Mouse (Mus musculus) WW6 (cell line): ENCODE data around the gene Lsmem1.
A peak's percentile ranks its signal among the peaks of the same experiment; 100 is the strongest.
"Not testable (repeated sequence)": the region's sequence is repeated elsewhere in the genome, so short reads cannot be mapped to it uniquely, and the experiment has no call there.

Source experiments
- DNase-seq: peaks from one replicate; pipeline ENCODE4 v3.0.0-alpha.2; 2013; ENCODE audit warnings: low read depth, low spot score

The Lsmem1 gene

DNA sequence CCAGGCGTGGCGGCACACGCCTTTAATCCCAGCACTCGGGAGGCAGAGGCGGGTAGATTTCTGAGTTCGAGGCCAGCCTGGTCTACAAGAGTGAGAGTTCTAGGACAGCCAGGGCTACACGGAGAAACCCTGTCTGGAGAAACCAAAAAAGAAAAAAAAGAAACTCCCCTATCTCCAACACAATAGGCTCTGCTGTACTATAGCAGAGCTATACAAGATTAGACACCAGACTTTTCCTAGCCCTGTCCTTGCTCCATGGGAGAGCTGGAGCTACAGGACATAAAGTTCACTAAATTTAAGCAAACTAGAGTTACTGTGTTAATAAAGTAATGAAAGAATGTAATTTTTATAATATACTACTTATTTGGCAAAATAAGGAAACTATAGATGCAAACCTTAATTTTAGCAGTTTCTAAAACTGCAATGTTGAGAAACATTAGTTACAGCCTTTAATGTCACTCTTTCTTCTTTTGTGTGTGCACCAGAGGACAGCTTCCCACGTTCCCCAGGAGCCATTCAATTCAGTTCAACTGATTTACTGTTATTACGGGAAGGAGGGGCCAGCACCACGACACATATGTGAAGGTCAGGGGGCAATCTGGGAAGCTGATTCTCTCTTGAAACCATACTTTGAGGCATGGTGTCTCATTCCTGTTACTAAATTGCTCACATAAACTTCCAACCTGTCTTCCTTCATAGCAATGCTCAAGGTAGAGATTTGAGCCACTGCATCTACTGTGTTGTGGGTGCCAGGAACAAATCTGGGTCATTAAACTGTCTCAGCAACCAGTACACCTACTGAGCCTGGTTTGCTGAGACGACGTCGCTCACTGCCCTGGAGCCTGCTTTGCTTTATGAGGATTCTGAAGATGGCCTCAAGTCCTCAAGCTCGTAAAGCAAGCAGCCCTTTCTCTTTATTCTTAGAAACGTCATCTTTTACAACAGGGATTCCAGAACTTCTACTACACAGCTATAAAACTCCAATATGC, 15.9 kb upstream of the Lsmem1 start:
- DNase-seq, result no peak

DNA sequence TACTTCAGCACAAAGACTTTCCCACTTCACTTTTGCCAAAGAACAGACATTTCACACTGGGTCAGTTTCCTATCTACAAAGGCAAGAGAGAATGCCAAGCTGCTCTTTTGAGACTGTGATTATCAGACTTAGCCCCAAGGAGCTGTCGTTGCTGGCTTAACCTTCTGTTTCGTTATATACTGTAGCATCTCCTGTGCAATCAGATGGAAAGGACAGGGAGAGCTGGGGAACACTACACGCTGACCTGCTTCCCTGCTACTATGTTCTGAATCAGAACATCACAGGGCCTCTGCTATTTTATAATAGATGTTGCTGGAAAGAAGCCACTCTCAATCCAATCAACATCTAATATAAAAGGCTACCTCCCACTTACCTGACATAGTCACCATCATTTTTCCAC, 9.8 kb upstream of the Lsmem1 start:
- DNase-seq, result no peak

DNA sequence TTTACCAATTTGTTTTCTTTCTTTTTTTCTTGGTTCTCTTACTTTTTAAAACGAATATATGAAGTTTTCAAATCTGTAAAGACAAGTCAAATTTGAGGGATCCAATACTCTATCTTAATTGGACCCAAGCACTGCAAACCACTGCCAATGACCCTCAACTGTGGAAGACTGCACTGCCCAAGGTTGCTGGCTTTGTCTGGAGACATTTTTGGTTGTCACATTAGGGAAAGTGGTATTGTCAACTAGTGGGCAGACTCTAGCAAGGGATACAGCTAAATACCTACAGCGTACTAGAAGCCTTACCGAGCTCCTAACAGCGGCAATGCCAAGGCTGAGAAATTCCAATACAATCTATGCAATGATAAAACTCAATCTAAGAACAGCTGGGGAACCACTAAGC, 8.6 kb upstream of the Lsmem1 start:
- DNase-seq, result no peak

DNA sequence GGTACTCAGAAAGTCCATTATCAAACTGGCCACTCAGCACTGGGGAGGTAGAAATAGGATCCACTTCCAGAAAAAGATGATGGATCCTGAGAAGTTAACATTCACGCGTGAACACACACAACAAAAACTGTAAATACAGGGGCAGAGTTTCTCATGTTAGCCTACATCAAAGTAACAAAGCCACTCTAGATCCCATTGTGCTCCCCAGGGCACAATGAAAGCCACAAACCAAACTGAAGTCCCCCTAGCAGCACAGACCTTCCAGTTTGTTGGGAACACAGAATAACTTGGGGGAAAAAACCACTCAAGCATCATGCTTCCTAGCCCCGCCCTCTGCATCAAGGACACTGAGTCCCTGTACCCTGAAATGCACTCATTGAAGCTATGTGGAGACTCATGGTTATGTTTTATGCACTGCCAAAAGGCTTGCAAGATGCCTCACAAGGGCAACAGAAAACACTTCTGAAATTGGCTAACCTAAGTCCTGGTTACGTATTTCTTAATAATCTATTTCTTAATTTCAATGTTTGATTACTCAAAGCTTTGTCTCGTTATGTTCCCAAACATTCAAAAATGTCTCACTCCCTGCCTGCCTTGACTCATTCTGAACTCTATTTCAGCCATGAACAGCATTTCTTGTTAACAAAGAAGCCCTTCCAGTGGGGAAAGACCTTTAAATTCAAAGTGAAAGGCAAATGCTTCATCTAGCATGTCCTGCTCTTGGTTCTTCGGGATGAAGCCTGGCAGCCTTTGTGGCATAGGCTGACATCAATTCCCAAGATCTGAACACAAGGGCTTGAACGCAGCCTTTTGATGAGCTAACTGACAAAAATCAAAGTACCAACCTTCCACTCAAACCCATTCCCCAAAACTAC, 3.1 kb upstream of the Lsmem1 start:
- DNase-seq, result no peak

DNA sequence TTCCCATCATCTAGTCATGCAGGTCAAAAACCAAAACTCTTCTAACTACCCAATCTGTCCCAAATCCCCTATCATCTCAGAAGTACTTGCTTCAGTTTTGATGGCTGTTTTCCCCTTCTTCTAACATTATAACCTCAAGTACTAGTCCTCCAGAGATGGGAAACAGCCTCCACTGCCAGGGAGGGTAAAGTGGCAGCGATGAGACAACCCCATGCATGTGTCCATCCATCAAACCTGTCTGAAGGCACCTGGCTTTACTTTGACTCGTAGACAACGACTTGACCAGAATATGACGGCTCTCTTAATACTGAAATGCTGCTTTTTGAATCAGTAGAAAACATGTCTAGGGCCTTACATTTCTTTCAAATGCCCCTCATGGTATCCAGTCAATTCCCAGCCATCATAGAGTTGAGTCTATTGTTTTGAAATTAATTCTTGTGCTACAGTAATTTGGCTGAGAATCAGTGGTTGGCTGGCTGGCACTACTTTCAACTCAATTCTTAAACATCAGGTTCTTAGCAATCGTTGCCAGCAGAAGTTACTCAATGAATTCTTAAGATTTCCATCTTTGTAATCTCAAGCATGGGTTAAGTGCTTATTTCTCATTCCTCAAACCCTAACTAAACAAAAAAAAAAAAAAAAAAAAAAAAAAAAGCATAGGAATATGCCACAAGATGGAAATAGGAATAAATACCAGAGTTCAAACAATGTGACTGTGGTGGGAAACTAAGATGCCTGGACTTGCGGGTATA, 1.4 kb upstream of the Lsmem1 start:
- DNase-seq, result no peak

DNA sequence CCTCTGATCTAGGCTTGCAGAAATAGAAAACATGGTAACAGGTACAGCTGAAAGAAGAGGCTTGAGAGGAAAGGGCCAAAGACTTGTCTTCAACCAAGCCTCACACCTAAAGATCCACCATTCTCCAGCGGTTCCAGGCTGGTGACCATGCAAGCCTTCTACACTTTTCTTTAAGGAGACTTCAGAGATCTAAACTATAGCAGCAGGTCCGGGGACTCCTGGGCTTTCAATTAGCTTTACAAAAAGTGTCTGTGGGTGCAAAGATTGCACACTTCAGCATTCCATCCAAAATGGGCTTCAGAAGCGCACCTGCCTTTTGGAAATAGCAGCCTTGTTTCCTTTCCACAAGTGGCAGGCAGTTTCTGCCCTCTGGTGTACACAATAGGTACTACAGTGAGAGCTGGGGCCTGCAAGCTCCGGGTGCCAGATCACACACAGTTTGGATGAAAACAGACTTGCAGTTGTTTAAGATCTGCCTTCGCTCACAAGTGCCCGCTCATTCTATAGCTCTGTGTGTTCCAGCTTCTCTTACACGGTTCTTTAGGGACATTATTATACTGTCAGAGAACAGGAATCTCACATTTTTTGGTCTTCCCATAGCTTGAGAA, 609 bp upstream of the Lsmem1 start:
- DNase-seq, result no peak

DNA sequence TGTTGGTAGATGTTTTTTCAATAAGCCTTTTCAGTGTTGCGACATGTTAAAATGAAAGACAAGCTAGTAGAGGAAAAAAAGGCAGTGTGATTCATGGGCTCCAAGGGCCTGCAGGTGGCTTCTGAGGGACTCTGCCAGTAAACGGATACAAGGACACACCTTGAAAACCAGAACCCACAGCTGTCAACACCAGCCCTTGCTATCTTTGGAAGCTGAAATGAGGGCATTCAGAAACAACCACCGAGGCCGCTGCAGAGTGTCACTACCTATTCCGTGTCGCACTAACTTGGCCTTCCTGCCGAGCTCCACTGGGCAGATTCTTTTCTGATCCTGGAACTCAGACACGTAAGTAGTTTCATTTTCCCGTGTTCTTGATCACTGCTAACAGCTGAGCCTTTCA, 863 bp downstream of the Lsmem1 start:
- DNase-seq, result no peak

DNA sequence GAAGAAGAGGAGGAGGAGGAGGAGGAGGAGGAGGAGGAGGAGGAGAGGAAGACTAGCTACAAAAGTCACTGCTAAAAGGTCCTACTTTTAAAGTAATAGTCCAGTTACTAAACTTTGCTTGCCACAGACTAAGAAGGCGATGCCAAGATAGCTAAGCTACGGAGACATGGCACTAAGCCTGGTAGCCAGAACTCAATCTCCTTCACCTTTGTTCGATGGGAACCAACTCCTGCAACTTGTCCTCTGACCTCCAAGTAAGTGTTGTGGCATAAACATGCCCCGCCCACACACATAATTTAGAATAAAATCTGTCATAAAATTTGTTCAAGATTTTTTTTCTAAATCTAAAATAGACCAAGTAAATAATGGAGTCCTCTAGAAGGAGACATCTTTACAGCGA, 1.3 kb downstream of the Lsmem1 start:
- no peak for DNase-seq

DNA sequence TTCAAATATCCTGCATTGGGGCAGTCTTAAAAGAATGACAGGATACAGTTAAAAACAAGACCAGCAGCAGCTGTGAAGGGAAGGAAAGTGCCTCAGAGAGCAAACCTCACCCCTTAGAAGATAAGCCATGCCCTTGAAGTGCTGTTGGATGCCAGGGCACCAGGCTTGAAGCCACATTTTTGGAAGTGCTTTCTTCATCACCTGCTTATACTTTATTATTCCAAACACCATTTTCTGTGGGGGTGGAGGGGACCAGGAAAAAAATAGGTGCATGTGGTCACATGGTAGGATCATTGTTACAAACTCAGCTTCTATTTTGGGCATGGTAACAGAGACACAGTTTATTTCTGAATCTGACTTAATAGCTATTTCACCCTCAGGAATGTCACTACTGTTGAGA, 1.8 kb downstream of the Lsmem1 start:
- no peak for DNase-seq

DNA sequence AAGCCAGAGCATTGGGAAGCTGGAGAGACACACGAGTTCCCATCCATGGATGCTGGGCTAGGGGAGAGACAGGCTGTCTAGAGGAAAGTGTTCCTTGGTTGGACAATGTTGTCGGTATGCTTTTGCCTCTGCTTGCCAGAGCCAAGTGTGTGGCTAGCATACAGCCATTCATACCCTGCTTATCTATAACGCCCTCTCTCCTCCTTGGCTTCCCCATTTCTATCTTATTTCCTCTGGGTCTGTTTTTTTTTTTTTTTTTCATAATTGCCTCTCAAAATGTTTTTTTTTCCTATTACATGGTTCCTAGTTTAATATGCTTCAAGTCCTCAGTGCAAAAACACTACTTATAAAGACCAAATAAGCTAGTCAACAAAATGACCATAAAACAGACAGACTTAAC, 13.8 kb downstream of the Lsmem1 start:
- DNase-seq, result no peak

DNA sequence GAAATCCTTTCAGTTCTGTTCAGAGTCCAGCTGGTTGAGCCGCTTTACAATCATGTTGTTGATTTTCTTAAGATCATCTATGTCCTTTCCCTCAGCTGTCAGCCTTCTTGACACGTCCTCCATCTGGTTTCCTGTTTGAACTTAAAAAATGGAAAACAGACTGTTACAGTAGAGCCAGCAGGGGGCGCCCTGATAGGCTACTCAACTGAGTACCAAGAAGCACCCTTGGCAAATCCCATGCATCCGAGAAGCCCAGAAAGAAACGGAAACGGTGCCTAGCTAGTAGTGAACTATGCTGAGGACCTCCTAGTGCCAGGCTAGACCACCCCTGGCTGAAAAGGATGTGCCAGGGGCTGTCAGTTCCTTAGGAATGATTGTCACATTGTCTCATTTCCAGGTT, 22.2 kb downstream of the Lsmem1 start:
- DNase-seq, result no peak

DNA sequence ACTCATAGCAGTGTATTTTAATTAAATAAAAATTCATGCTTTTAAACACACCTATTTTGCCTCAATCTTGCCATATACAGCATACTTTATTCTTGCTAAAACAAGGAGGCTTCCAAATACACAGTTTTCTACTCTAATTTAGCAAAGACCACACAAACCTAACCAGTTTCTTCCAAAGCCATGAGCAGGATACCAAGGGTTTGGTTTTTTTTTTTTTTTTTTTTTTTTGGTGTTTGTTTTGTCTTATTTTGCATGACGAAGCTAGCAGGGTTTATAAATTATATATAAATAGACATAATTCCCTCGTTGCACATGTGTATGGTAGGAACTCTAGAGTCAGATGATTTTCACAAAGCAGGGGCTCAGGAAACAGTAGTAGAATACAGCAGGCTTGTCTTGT, 23.1 kb downstream of the Lsmem1 start:
- no peak for DNase-seq

DNA sequence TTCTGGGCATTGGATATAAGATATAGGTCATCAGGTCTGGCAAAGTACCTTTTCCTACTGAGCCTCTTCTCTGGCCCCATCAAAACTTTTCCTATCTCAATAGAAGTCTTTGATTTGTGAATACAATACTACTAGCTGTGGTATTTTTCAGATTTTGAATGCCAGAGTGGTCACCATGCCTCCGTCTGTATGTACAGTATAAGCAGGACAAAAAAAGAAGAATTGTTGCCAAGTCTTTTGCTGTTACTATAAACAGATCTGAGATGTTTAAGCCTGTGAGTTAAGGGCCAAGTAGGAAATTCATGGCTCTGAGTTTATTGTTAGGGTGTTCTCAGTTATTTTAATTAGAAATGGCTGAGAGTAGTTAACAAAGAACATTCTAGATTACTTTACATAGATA, 24.1 kb downstream of the Lsmem1 start:
- not testable (repeated sequence) for DNase-seq

DNA sequence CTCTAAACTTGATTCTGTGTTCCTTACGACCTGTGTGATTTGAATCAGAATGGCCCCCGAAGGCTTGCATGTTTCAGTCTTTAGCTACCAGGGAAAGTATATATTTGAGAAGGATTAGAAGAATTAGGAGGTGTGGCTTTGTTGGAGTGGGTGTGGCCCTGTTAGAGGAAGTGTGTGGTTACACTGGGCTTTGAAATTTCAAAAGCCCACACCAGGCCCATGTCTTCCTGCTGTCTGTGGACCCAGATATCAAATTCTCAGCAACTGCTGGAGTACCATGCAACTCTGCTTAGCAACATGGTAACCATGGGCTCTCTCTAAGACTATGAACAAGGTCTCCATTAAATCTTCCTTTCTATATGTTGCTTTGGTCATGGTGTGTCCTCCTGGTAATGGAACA, 27.7 kb downstream of the Lsmem1 start:
- no peak for DNase-seq

DNA sequence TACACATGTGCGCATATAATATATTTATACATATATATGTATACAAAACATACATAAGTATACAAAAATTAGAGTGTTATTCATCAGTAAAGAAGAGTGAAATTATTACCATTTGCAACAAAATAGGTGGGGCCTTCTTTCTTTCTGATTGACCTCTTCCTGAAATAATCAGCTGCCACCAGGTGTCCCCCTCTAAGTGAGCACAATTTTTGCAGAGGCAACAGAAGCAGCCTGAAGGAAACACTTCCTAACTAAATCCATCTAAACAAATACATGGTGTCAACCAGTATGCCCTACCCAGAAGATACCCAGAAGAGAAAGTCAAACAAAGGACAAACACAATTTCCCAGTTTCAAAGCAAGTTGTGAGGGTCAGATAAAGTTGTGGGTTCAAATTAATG, 29.6 kb downstream of the Lsmem1 start:
- DNase-seq, result no peak

DNA sequence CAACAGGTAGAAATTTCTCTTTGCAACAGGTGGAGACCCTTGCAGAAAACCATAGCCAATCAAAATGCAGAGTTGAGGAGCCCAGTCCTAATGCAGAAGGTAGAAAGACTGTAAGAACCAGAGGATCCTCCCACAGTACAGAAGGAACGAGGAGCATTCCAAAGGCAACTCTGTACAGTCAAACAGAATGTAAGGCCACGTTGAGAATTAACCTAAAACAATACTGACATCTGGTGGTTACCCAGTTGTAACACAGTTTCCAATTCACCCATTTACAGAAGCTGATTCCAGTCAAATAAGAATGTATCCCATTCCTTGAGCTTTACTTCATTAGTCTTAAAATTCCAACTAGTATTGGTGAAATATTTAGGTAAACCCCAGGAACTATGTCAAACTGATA, 34.7 kb downstream of the Lsmem1 start:
- peak; percentile 3 for DNase-seq

DNA sequence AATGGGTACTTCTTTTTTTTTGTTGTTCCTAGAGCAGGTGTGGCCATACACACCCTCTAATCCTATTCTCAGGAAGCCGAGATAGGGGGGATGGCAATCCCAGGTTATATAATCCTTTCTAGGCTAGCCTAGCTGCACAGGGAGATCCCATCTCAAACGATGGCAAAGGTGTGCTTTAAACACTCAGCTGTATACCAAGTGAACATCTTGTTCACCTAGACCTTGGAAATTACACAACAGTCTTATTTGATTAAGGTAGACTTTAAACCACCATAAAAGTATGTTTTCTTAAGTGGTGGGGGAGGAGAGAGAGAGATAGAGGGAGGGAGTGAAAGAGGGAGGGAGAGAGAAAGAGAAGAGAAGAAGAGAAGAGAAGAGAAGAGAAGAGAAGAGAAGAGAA, 38.5 kb downstream of the Lsmem1 start:
- DNase-seq, result no peak

DNA sequence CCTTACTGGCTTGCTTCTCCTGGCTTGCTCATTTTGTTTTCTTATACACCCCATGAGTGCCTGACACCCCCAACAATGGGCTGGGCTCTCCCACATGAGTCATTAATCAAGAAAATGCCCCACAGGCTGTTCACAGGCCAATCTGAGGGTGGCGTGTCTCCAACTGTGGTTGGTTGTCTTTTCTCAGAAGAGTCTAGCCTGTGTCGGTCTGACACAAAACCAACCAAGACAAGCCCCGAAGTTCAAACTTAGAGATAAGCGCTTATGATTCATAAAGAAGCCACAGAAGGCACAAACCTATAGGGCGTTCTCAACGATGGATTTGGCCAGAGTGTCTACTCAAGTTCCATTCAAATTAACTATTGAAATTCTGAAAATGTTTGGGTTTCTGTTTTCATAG, 45.1 kb downstream of the Lsmem1 start:
- no peak for DNase-seq

DNA sequence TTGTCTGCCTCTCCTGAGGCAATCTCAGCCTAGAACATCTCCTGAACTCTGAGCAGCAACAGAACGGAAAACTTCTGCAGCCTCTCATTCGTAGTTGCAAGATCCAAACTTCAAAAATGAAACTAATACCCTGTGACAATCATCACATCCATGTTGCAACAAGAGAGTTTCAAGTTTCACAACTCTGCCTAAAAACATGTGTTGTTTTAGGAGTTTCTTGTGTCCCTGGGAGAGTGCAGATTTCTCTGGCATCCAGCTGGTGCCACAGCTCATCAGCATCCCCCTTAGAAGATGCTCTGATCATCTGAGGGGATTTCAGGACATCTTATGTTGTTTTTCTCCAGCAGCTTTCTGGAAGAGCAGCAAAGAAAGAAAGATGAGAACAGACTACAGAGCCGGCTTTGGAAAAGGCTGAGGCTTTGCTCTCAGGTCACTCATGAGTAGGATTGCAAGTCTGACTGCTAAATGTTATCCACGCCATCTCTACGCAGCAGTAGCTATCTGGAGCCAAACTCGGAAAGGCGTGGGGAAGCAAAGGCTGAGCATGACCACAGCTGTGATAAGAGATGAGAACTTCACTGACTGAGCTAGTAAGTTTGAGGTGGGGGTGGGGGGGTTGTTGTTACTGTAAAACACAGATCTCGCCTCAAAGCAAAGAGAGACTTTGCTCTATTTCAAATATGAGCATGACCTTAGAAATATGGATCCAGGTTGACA, 46.8 kb downstream of the Lsmem1 start:
- DNase-seq, result no peak

DNA sequence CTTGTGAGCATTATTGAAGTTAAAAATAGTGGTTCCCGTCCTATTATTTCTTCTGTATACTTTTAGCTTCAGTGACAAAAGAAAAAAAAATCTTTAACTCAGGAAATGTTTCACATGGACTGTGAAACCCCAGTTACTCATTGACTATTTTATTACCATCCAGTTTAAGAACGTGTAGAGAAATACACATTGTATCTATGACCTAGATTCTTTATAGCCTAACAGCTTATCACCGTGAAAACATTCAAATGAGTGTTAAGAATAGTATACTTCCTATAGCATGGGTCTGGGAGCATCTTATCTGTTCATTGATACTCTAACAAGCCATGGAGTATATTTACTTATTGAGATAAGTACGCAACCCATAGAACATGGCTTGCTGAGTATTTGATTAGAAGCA, 52.0 kb downstream of the Lsmem1 start:
- no peak for DNase-seq

DNA sequence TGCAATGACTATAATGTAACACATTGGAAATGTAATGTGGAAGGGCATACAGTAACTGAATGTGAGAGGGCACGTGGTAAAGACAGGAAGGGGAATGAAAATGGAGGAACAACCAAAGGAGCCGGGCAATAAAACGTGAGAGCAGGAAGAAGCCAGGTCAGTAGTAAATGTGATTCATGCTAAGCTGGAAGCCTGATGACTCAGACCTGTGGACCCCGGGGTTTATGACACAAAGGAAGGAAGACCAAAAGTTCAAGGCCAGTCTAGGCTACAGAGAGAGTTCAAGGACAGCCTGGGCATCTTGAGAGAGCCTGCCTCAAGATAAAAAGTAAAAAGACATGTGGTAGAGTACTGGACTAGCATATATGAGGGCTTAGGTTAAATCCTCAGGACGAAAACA, 52.8 kb downstream of the Lsmem1 start:
- no peak for DNase-seq
